Mouse (Mus musculus) megakaryocyte, embryonic 14.5 days (primary cell): ENCODE measurements around the gene Ttpal. TPM values are rescaled to one million over a fixed set of nuclear protein-coding genes. Genes with fewer than 3 reads are reported as not detected.

Experiments used
- H3K27me3 ChIP-seq: replicated peaks from 2 replicates; pipeline ENCODE3; 2012; ENCODE audit warnings: inconsistent platforms
- H3K36me3 ChIP-seq: replicated peaks from 2 replicates; pipeline ENCODE3; 2012; ENCODE audit warnings: low read length, inconsistent platforms, mixed read lengths
- H3K4me1 ChIP-seq: 2 replicates; pipeline ENCODE4 v1.6.1; 2012; ENCODE audit warnings: inconsistent platforms
- H3K4me3 ChIP-seq: replicated peaks from 2 replicates; pipeline ENCODE3; 2012; ENCODE audit warnings: moderate library complexity, mild to moderate bottlenecking, inconsistent platforms
- H3K9me3 ChIP-seq: 2 replicates; pipeline ENCODE4 v1.6.1; 2012; ENCODE audit warnings: inconsistent platforms
- FLI1 ChIP-seq: IDR thresholded peaks from 2 replicates; pipeline ENCODE4 v1.6.1; 2012; ENCODE audit warnings: low read length, inconsistent platforms, mixed read lengths
- GATA1 ChIP-seq: IDR thresholded peaks from 3 replicates; pipeline ENCODE4 v1.6.1; 2012; ENCODE audit warnings: mixed read lengths, low read length, inconsistent platforms, borderline replicate concordance
- polyA plus RNA-seq: library from polyadenylated mRNA; stranded (reverse); fragments of >175 nt; gene quantifications from 2 replicates; pipeline ENCODE4 v1.2.3, GENCODE M21; 2012; ENCODE audit warnings: low replicate concordance; ENCODE audit not compliant: insufficient read depth

Ttpal gene
- polyA plus RNA-seq, 1 experiment: 5.6 TPM

- H3K36me3 ChIP-seq: peaks cover 51% of the 10 kb centered on the region
- H3K4me3 ChIP-seq: no peak overlapping the region
- H3K4me1 ChIP-seq: peaks cover 59% of the 10 kb centered on the region
- no peaks in the 10 kb centered on the region for H3K27me3 ChIP-seq
- TF ChIP-seq GATA1 (no peak), FLI1 (no peak)
- H3K9me3 ChIP-seq: no peaks in the 10 kb centered on the region
Observed at GRCm38 (mm10) chr2:163606161-163606560, 4.0 kb downstream of the Ttpal start.

- no peaks in the 10 kb centered on the region for H3K9me3 ChIP-seq
- H3K36me3 ChIP-seq: peaks cover 69% of the 10 kb centered on the region
- H3K4me3 ChIP-seq: no peak overlapping the region
- H3K4me1 ChIP-seq: peaks cover 50% of the 10 kb centered on the region
- TF ChIP-seq GATA1 (no peak), FLI1 (no peak)
- no peaks in the 10 kb centered on the region for H3K27me3 ChIP-seq
Observed at GRCm38 (mm10) chr2:163608008-163608407, 5.9 kb downstream of the Ttpal start.

GRCm38 (mm10) chr2:163609281-163609975 is 7.3 kb downstream of the Ttpal start:
- no peak overlapping the region for H3K4me3 ChIP-seq
- no peaks in the 10 kb centered on the region for H3K27me3 ChIP-seq
- H3K36me3 ChIP-seq: peaks cover 79% of the 10 kb centered on the region
- peaks cover 36% of the 10 kb centered on the region for H3K4me1 ChIP-seq
- H3K9me3 ChIP-seq: no peaks in the 10 kb centered on the region
- TF ChIP-seq FLI1: no peak
- TF ChIP-seq GATA1: no peak

GRCm38 (mm10) chr2:163611176-163611575 is 9.1 kb downstream of the Ttpal start:
- TF ChIP-seq FLI1: no peak
- peaks cover 93% of the 10 kb centered on the region for H3K36me3 ChIP-seq
- no peak overlapping the region for H3K4me3 ChIP-seq
- H3K27me3 ChIP-seq: no peaks in the 10 kb centered on the region
- no peaks in the 10 kb centered on the region for H3K9me3 ChIP-seq
- H3K4me1 ChIP-seq: peaks cover 21% of the 10 kb centered on the region

GRCm38 (mm10) chr2:163613206-163613605 is 11.1 kb downstream of the Ttpal start:
- Histone ChIP-seq H3K4me3 (no peak overlapping the region), H3K27me3 (no peaks in the 10 kb centered on the region), H3K4me1 (peaks cover 13% of the 10 kb centered on the region; the same call in 1 of the 2 replicates), H3K36me3 (peaks cover 96% of the 10 kb centered on the region), H3K9me3 (no peaks in the 10 kb centered on the region)
- no peak for TF ChIP-seq FLI1
- TF ChIP-seq GATA1: no peak

GRCm38 (mm10) chr2:163613990-163614389 is 11.9 kb downstream of the Ttpal start:
- Histone ChIP-seq H3K9me3 (no peaks in the 10 kb centered on the region), H3K4me1 (peaks cover 13% of the 10 kb centered on the region), H3K36me3 (peaks cover 99% of the 10 kb centered on the region), H3K4me3 (no peak overlapping the region), H3K27me3 (no peaks in the 10 kb centered on the region)
- no peak for TF ChIP-seq GATA1
- no peak for TF ChIP-seq FLI1

- Histone ChIP-seq H3K36me3 (peaks cover 99% of the 10 kb centered on the region), H3K4me1 (peaks cover 18% of the 10 kb centered on the region), H3K9me3 (no peaks in the 10 kb centered on the region), H3K27me3 (no peaks in the 10 kb centered on the region), H3K4me3 (no peak overlapping the region)
- TF ChIP-seq GATA1: no peak
- TF ChIP-seq FLI1: no peak
Observed at GRCm38 (mm10) chr2:163615401-163615800, 13.3 kb downstream of the Ttpal start.

- TF ChIP-seq GATA1 (no peak), FLI1 (no peak)
- Histone ChIP-seq H3K36me3 (peaks cover 99% of the 10 kb centered on the region), H3K4me1 (peaks cover 16% of the 10 kb centered on the region), H3K27me3 (no peaks in the 10 kb centered on the region), H3K9me3 (no peaks in the 10 kb centered on the region), H3K4me3 (no peak overlapping the region)
Observed at GRCm38 (mm10) chr2:163615906-163616651, 14.0 kb downstream of the Ttpal start.

- no peak overlapping the region for H3K4me3 ChIP-seq
- H3K9me3 ChIP-seq: no peaks in the 10 kb centered on the region
- TF ChIP-seq FLI1 (no peak), GATA1 (no peak)
- peaks cover 13% of the 10 kb centered on the region for H3K4me1 ChIP-seq
- peaks cover 98% of the 10 kb centered on the region for H3K36me3 ChIP-seq
- H3K27me3 ChIP-seq: no peaks in the 10 kb centered on the region
Observed at GRCm38 (mm10) chr2:163616652-163617227, 14.6 kb downstream of the Ttpal start.
